Mouse (Mus musculus) brown adipose tissue, adult 24 weeks (tissue): ENCODE data around the gene Fam169b. TPM values are rescaled to one million over a fixed set of nuclear protein-coding genes. Genes with fewer than 3 reads are reported as not detected.
"Not testable (repeated sequence)": the region's sequence is repeated elsewhere in the genome, so short reads cannot be mapped to it uniquely, and the experiment has no call there.

Source experiments
- H3K27ac ChIP-seq: fragments of 200-500 bp; replicated peaks from 2 replicates; pipeline ENCODE4 v1.5.1; 2012; ENCODE audit warnings: low read depth, mild to moderate bottlenecking, low read length
- H3K4me1 ChIP-seq: fragments of 200-500 bp; 2 replicates; pipeline ENCODE4 v1.6.1; 2012; ENCODE audit warnings: low read length, mixed read lengths; ENCODE audit not compliant: control insufficient read depth, insufficient read depth, insufficient read length
- H3K4me3 ChIP-seq: fragments of 200-500 bp; 2 replicates; pipeline ENCODE4 v1.5.1; 2012; ENCODE audit warnings: low read depth, mild to moderate bottlenecking, low read length, moderate library complexity; ENCODE audit not compliant: insufficient read depth
- polyA plus RNA-seq: library from polyadenylated mRNA; stranded (reverse); fragments of >200 nt; gene quantifications from 2 replicates; pipeline ENCODE4 v1.2.4, GENCODE M21; 2012; ENCODE audit not compliant: missing spikeins, insufficient read depth, insufficient read length

Gene Fam169b
- polyA plus RNA-seq, 1 experiment: not detected

GRCm38 (mm10) chr7:68257767-68258166 lies 15.9 kb upstream of the Fam169b start:
- no peak overlapping the region for H3K27ac ChIP-seq
- H3K4me1 ChIP-seq: peaks cover under 1% of the 10 kb centered on the region; the same call in 1 of the 2 replicates
- H3K4me3 ChIP-seq: no peak overlapping the region

GRCm38 (mm10) chr7:68258326-68259150 lies 15.1 kb upstream of the Fam169b start:
- H3K4me3 ChIP-seq: no peak overlapping the region
- peaks cover 5% of the 10 kb centered on the region; the same call in 1 of the 2 replicates for H3K4me1 ChIP-seq
- H3K27ac ChIP-seq: no peak overlapping the region

GRCm38 (mm10) chr7:68259523-68260081 lies 14.0 kb upstream of the Fam169b start:
- peaks cover 7% of the 10 kb centered on the region for H3K4me1 ChIP-seq
- H3K4me3 ChIP-seq: no peak overlapping the region
- no peak overlapping the region for H3K27ac ChIP-seq

- no peak overlapping the region for H3K27ac ChIP-seq
- H3K4me1 ChIP-seq: peaks cover 7% of the 10 kb centered on the region
- no peak overlapping the region for H3K4me3 ChIP-seq
These were observed 10.9 kb upstream of the Fam169b start for GRCm38 (mm10) chr7:68262612-68263200.

GRCm38 (mm10) chr7:68263346-68264027 lies 10.2 kb upstream of the Fam169b start:
- Histone ChIP-seq H3K4me1 (peaks cover 7% of the 10 kb centered on the region), H3K27ac (peak overlapping the region; percentile 51), H3K4me3 (peak overlapping the region; percentile 46)

GRCm38 (mm10) chr7:68264028-68264453 lies 9.6 kb upstream of the Fam169b start, which contains the start of gene Pgpep1l:
Gene Pgpep1l (minus strand): TSS chr7:68264233.
- H3K4me3 ChIP-seq: peak within 1 kb of the TSS; percentile 46
- peak within 1 kb of the TSS; percentile 51 for H3K27ac ChIP-seq
- peaks cover 7% of the 10 kb centered on the region for H3K4me1 ChIP-seq

- Histone ChIP-seq H3K4me1 (peaks cover 7% of the 10 kb centered on the region), H3K4me3 (peak overlapping the region; percentile 46), H3K27ac (no peak overlapping the region)
These were observed 9.1 kb upstream of the Fam169b start for GRCm38 (mm10) chr7:68264531-68264930.

GRCm38 (mm10) chr7:68265391-68265790 lies 8.2 kb upstream of the Fam169b start:
- H3K4me1 ChIP-seq: peaks cover 7% of the 10 kb centered on the region
- H3K4me3 ChIP-seq: no peak overlapping the region
- no peak overlapping the region for H3K27ac ChIP-seq

GRCm38 (mm10) chr7:68266691-68267090 lies 6.9 kb upstream of the Fam169b start:
- Histone ChIP-seq H3K4me1 (peaks cover 7% of the 10 kb centered on the region), H3K4me3 (no peak overlapping the region), H3K27ac (no peak overlapping the region)

GRCm38 (mm10) chr7:68270551-68270950 lies 3.1 kb upstream of the Fam169b start:
- Histone ChIP-seq H3K4me1 (no peaks in the 10 kb centered on the region), H3K4me3 (no peak overlapping the region), H3K27ac (no peak overlapping the region)

GRCm38 (mm10) chr7:68271816-68272215 lies 1.8 kb upstream of the Fam169b start:
- Histone ChIP-seq H3K27ac (no peak overlapping the region), H3K4me3 (no peak overlapping the region), H3K4me1 (peaks cover 7% of the 10 kb centered on the region; the same call in 1 of the 2 replicates)

GRCm38 (mm10) chr7:68272607-68273006 lies 1.0 kb upstream of the Fam169b start:
- Histone ChIP-seq H3K4me3 (no peak overlapping the region), H3K4me1 (peaks cover 7% of the 10 kb centered on the region; the same call in 1 of the 2 replicates), H3K27ac (no peak overlapping the region)

GRCm38 (mm10) chr7:68274218-68274617 lies 579 bp downstream of the Fam169b start:
- Histone ChIP-seq H3K4me1 (peaks cover 7% of the 10 kb centered on the region; the same call in 1 of the 2 replicates), H3K4me3 (no peak overlapping the region), H3K27ac (no peak overlapping the region)

GRCm38 (mm10) chr7:68274951-68275350 lies 1.3 kb downstream of the Fam169b start:
- H3K27ac ChIP-seq: no peak overlapping the region
- H3K4me3 ChIP-seq: no peak overlapping the region
- H3K4me1 ChIP-seq: peaks cover 7% of the 10 kb centered on the region; the same call in 1 of the 2 replicates

GRCm38 (mm10) chr7:68275445-68275837 lies 1.8 kb downstream of the Fam169b start:
- not testable (repeated sequence) for H3K4me3 ChIP-seq, H3K27ac ChIP-seq, H3K4me1 ChIP-seq
